Mouse (Mus musculus): ENCODE data around the gene Tmem95. TPM values are rescaled to one million over a fixed set of nuclear protein-coding genes. Genes with fewer than 3 reads are reported as not detected.
A peak's percentile ranks its signal among the peaks of the same experiment; 100 is the strongest.
"Not testable (repeated sequence)": the region's sequence is repeated elsewhere in the genome, so short reads cannot be mapped to it uniquely, and the experiment has no call there.

Tmem95 gene
- total RNA-seq, 2 experiments from 2014 or later: not detected

GRCm38 (mm10) chr11:69883527-69884151 is 5.8 kb upstream of the Tmem95 start:
- ATAC-seq (replicated peaks; ENCODE audit: low FRiP score, low TSS enrichment, poor library complexity, severe bottlenecking): peak; percentile 26; the same call in 1 of the 2 replicates

DNA sequence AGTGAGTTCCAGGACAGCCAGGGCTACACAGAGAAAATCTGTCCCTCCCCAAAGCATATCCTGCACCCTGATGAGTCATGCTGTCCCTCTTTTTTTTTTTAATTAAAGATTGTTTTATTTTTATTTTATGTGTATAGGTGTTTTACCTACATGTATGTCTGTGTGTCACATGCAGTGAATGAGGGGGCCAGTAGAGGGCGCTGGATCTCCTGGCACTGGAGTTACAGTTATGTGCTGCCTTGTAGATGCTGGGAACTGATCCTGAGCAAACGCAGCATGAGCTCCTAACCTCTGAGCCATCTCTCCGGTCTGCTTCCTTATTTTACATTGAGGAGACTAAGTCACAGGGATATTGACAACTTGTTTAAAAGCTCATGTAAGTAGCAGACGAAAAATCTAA is 5.2 kb upstream of the Tmem95 start:
- ATAC-seq (replicated peaks; ENCODE audit: low FRiP score, low TSS enrichment, poor library complexity, severe bottlenecking): no peak

GRCm38 (mm10) chr11:69881787-69882670 is 4.2 kb upstream of the Tmem95 start:
- no peak for ATAC-seq (replicated peaks; ENCODE audit: low FRiP score, low TSS enrichment, poor library complexity, severe bottlenecking)

DNA sequence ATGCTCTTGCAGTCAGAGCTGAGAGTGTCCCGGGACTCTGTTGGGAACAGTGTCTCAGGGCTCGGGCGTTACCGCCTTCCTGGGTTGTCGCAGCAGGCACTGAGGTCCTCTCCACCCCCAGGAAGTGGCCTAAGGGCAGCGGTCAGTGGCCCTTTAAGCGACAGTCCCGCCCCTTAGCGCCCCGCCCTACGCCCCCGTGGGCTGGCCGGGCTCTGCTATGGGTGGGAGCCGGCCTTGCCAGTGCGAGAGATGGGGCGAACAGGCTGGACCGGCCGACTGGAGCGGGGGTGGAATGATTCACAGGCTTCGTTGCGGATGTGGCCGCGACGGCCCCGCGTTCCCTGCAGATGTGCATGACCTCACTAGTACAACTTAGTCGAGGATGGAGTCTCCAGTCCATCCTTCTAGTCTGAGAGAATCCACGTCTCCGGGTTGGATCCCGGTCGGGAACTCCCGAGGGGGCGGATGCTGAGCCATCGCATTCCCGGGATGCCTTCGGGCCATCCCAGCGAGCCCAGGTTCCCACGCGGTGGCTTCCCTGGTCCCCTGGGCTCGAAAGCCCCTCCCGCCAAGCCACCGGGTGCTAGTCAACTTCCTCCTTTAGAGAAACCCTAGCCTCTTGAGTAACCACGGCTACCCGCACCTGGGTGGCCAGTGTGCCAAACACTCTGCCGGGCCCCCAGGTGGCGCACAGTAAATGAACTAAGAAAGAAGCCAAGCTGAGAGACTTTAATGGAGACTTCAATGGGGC is 3.2 kb upstream of the Tmem95 start, which contains the start of gene Kctd11:
Gene Kctd11, minus strand, starts transcription at position 554 of the 751 bp plus-strand sequence.
- peak; percentile 14; the same call in 1 of the 2 replicates for ATAC-seq (replicated peaks; ENCODE audit: low FRiP score, low TSS enrichment, poor library complexity, severe bottlenecking)

DNA sequence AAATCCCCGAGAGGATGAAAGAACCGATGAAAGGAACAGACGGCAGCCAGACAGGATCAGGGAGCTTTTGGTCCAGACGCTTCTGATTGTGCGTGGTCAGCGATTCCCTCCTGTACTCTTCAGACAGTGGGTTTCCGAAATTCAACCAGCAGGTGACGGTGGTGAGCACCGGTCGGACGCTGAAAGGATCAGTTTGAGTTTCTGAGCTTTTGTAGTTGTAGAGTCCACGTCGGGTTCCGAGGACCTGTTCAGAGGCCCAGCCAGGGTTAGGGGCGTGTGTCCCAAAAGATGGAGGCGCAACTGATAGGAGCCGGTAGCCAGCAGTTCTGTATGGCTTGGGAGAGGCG is 2.7 kb upstream of the Tmem95 start:
- ATAC-seq (replicated peaks; ENCODE audit: low FRiP score, low TSS enrichment, poor library complexity, severe bottlenecking): peak; percentile 27

GRCm38 (mm10) chr11:69879711-69880110 is 1.9 kb upstream of the Tmem95 start:
- ATAC-seq (replicated peaks; ENCODE audit: low FRiP score, low TSS enrichment, poor library complexity, severe bottlenecking): no peak

GRCm38 (mm10) chr11:69878952-69879351 is 1.1 kb upstream of the Tmem95 start:
- ATAC-seq (replicated peaks; ENCODE audit: low FRiP score, low TSS enrichment, poor library complexity, severe bottlenecking): peak; percentile 46

DNA sequence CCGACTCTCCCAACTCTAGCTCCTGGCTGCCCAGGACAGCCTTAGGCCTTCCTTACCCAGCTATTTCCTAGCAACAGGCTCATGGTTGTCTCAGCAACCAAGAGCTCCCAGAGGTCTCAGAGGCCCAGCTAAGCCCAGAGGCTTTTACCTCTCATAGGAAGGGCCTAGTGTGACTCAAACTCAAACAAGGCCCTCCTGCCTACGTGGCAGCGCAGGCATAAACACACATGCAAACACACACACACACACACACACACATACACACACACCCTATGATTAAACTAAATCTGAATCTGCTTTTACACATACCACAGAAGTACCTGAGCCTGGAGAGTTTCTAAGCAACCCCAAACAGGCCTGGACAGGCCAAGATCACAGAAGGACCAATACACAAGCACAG is 581 bp upstream of the Tmem95 start:
- ATAC-seq (replicated peaks; ENCODE audit: low FRiP score, low TSS enrichment, poor library complexity, severe bottlenecking): no peak

DNA sequence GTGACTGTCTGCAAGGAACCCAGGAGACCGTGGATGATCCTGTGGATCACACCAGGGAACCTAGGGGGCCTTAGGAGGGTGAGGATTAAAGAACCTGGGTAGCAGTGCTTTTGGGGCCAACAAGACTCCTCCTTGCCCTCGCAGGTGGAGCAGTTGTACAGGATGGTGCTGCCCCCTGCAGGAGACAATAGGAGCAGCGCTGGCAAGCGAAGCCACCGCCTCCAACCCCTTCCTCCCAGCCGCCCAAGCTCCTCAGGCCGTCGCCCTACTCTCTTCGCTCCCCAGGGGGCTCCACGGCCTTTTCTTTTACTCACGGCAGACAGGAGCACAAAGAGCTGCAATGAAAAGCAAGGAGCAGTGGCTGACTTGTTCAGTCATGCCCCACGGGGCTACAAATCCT is 951 bp downstream of the Tmem95 start:
- ATAC-seq (replicated peaks; ENCODE audit: low FRiP score, low TSS enrichment, poor library complexity, severe bottlenecking): peak; percentile 60

GRCm38 (mm10) chr11:69876186-69876585 is 1.6 kb downstream of the Tmem95 start:
- no peak for ATAC-seq (replicated peaks; ENCODE audit: low FRiP score, low TSS enrichment, poor library complexity, severe bottlenecking)

- ATAC-seq (replicated peaks; ENCODE audit: low FRiP score, low TSS enrichment, poor library complexity, severe bottlenecking): no peak
Observed at GRCm38 (mm10) chr11:69872451-69872850, 5.4 kb downstream of the Tmem95 start.

- ATAC-seq (replicated peaks; ENCODE audit: low FRiP score, low TSS enrichment, poor library complexity, severe bottlenecking): no peak
Observed at GRCm38 (mm10) chr11:69871822-69872221, 6.0 kb downstream of the Tmem95 start.

GRCm38 (mm10) chr11:69870289-69871069 is 7.3 kb downstream of the Tmem95 start:
- ATAC-seq (replicated peaks; ENCODE audit: low FRiP score, low TSS enrichment, poor library complexity, severe bottlenecking): no peak

DNA sequence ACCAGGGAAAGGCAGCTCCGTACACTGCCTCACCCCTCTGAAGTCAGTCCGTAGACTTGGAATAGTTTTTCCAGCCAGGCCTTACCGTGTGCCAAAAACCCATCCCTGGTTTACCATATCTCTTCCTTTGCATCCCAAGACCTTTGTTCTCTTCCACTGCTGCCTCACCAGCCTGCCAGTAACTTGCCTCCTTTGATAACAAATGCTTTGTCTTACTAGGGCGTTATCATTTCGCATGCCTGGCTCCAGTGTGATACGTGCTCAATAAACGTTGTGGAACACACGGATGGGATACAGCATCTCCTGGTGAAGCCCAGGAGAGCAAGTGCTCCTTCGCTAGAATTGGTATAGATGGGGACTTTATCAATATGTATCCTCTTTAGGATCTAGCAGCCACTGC is 10.5 kb downstream of the Tmem95 start:
- peak; percentile 62 for ATAC-seq (replicated peaks; ENCODE audit: low FRiP score, low TSS enrichment, poor library complexity, severe bottlenecking)

DNA sequence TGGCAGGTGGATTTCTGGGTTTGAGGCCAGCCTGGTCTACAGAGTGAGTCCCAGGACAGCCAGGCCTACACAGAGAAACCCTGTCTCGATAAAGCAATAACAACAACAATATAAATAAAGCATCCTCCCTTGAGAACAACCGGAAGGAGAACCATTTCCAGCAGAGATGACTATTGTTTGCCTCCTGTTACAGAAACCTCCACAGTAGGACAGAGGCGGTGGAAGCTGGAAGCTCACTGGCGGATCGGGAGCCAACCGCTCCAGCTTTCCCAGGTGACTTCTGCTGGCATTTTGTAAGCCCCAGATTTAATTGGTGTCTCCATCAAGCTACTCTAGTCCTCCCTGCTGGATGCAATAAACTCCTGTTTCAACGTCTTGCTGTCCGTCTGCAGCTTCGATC is 12.3 kb downstream of the Tmem95 start:
- no peak for ATAC-seq (replicated peaks; ENCODE audit: low FRiP score, low TSS enrichment, poor library complexity, severe bottlenecking)

- 0 out of 2 replicates have a peak, but pooled peaks have one; percentile 41 for ATAC-seq (replicated peaks; ENCODE audit: low FRiP score, low TSS enrichment, poor library complexity, severe bottlenecking)
Observed at GRCm38 (mm10) chr11:69864138-69864860, 13.5 kb downstream of the Tmem95 start.

GRCm38 (mm10) chr11:69863729-69864128 is 14.1 kb downstream of the Tmem95 start:
- not testable (repeated sequence) for ATAC-seq (replicated peaks; ENCODE audit: low FRiP score, low TSS enrichment, poor library complexity, severe bottlenecking)

GRCm38 (mm10) chr11:69858113-69858998 is 19.5 kb downstream of the Tmem95 start, which contains the start of gene Tnk1:
Gene Tnk1 (minus strand): TSS chr11:69858730.
- ATAC-seq (replicated peaks; ENCODE audit: low FRiP score, low TSS enrichment, poor library complexity, severe bottlenecking): no peak
